Mouse (Mus musculus): Measurements from ENCODE around the gene Traf3.

DNA sequence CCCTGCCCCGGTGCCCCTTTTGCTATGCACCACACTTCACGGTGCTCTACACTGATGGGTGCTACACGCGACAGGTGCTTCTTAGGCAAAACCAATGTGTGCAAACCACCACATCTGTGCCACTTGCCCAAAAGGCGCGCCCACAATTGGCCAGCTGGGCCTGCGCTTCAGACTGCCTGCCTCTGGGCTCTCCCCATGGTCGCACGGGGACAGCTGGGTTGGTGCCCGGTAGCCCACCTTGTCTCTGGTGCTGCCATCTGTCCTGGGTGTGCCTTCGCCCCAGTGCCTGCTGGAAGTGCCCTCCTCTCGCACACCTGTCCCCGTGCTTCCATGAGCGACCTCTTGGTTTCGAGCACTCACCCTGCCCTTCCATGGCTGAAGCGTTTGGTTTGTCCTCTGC, 97.5 kb downstream of the Traf3 start:
- no peak for TF ChIP-seq POLR2A (IDR thresholded peaks at IDR 0.05; ENCODE audit: low read depth, low read length)
- TF ChIP-seq CTCF (IDR thresholded peaks at IDR 0.05; ENCODE audit: borderline replicate concordance, insufficient read depth, low read length): no peak

Measured in embryonic fibroblast, embryonic 13.5 days (primary cell).